Mouse (Mus musculus) liver, adult 2 months (tissue): ENCODE data around the gene Thada. TPM values are rescaled to one million over a fixed set of nuclear protein-coding genes. Genes with fewer than 3 reads are reported as not detected.
A peak's percentile ranks its signal among the peaks of the same experiment; 100 is the strongest.

Source experiments
- DNase-seq: peaks from one replicate; pipeline ENCODE4 v3.0.0-alpha.2; 2011; ENCODE audit warnings: low read depth, low spot score; ENCODE audit errors: extremely low read depth
- H3K27ac ChIP-seq: fragments of 200-500 bp; replicated peaks from 2 replicates; pipeline ENCODE4 v1.5.1; 2012; ENCODE audit warnings: low read depth, mild to moderate bottlenecking, control low read depth, inconsistent platforms, low read length; ENCODE audit not compliant: insufficient read depth
- H3K27me3 ChIP-seq: fragments of 200-500 bp; 2 replicates; pipeline ENCODE4 v1.6.1; 2012; ENCODE audit warnings: mild to moderate bottlenecking, moderate library complexity, low read length, inconsistent platforms; ENCODE audit not compliant: control insufficient read depth, insufficient read depth
- H3K36me3 ChIP-seq: fragments of 200-500 bp; 2 replicates; pipeline ENCODE4 v1.6.1; 2012; ENCODE audit warnings: low read length, inconsistent platforms; ENCODE audit not compliant: control insufficient read depth, insufficient read depth
- H3K4me1 ChIP-seq: fragments of 200-500 bp; 2 replicates; pipeline ENCODE4 v1.6.1; 2011; ENCODE audit warnings: low read length; ENCODE audit not compliant: control insufficient read depth, insufficient read depth
- H3K4me3 ChIP-seq: fragments of 200-500 bp; 2 replicates; pipeline ENCODE4 v1.5.1; 2011; ENCODE audit warnings: low read depth, mild to moderate bottlenecking, control low read depth, low read length, moderate library complexity; ENCODE audit not compliant: insufficient read depth
- H3K79me2 ChIP-seq: fragments of 200-500 bp; 2 replicates; pipeline ENCODE4 v1.6.1; 2012; ENCODE audit warnings: inconsistent platforms, mild to moderate bottlenecking, low read length, moderate library complexity; ENCODE audit not compliant: control insufficient read depth, insufficient read depth
- H3K9ac ChIP-seq: fragments of 200-500 bp; 2 replicates; pipeline ENCODE4 v1.6.1; 2012; ENCODE audit warnings: low read depth, mild to moderate bottlenecking, control low read depth, inconsistent platforms, low read length
- CTCF ChIP-seq: fragments of 200-500 bp; IDR thresholded peaks from 2 replicates; pipeline ENCODE4 v1.5.1; 2011; ENCODE audit warnings: low read depth, low read length, control low read depth
- POLR2A ChIP-seq: fragments of 200-500 bp; IDR thresholded peaks from 2 replicates; pipeline ENCODE4 v1.6.1; 2011; ENCODE audit warnings: low read length, control low read depth; ENCODE audit not compliant: insufficient read depth; ENCODE audit errors: extremely low read depth
- WGBS: fragments of 180-500 bp; shearing (Covaris S2); methylation state at CpG from one replicate; pipeline ENCODE4 v1.1.7; 2018; 5-methylcytosine and 5-hydroxymethylcytosine counted together
- polyA plus RNA-seq: library from polyadenylated mRNA; depleted of rRNA; stranded (reverse); fragments of >200 nt; gene quantifications from 2 replicates; pipeline ENCODE4 v1.2.3, GENCODE M21; 2012
- total RNA-seq: library from RNA; depleted of rRNA; stranded (reverse); fragments of >200 nt; gene quantifications from 2 replicates; pipeline ENCODE4 v1.2.3, GENCODE M21; 2014

Thada gene
- total and polyA plus RNA-seq, 2 experiments: 2.8 to 6.1 TPM

GRCm38 (mm10) chr17:84353224-84353901 is 112.6 kb downstream of the Thada start:
- Histone ChIP-seq H3K9ac (no peak overlapping the region), H3K4me1 (peaks cover 6% of the 10 kb centered on the region; the same call in 1 of the 2 replicates), H3K36me3 (no peaks in the 10 kb centered on the region), H3K27me3 (no peaks in the 10 kb centered on the region), H3K79me2 (no peaks in the 10 kb centered on the region), H3K27ac (peak overlapping the region; percentile 23; the same call in 1 of the 2 replicates), H3K4me3 (no peak overlapping the region)
- WGBS: 96% methylated on average over 3 of the region's 3 CpGs
- TF ChIP-seq CTCF: no peak
- TF ChIP-seq POLR2A: no peak
- DNase-seq: no peak

GRCm38 (mm10) chr17:84352790-84353154 is 113.2 kb downstream of the Thada start:
- Histone ChIP-seq H3K4me1 (peaks cover 6% of the 10 kb centered on the region; the same call in 1 of the 2 replicates), H3K79me2 (no peaks in the 10 kb centered on the region), H3K9ac (no peak overlapping the region), H3K36me3 (no peaks in the 10 kb centered on the region), H3K27ac (peak overlapping the region; percentile 23; the same call in 1 of the 2 replicates), H3K4me3 (no peak overlapping the region), H3K27me3 (no peaks in the 10 kb centered on the region)
- TF ChIP-seq POLR2A (no peak), CTCF (no peak)
- DNase-seq: no peak
- 87% methylated on average over 3 of the region's 3 CpGs for WGBS

GRCm38 (mm10) chr17:84351912-84352789 is 113.9 kb downstream of the Thada start:
- WGBS: 80% methylated on average over 9 of the region's 9 CpGs
- no peak for DNase-seq
- H3K27me3 ChIP-seq: no peaks in the 10 kb centered on the region
- H3K4me3 ChIP-seq: no peak overlapping the region
- H3K4me1 ChIP-seq: peaks cover 6% of the 10 kb centered on the region; the same call in 1 of the 2 replicates
- H3K79me2 ChIP-seq: no peaks in the 10 kb centered on the region
- no peak overlapping the region; the same call in 1 of the 2 replicates for H3K27ac ChIP-seq
- no peak for TF ChIP-seq POLR2A
- no peak for TF ChIP-seq CTCF
- no peaks in the 10 kb centered on the region for H3K36me3 ChIP-seq
- H3K9ac ChIP-seq: no peak overlapping the region

- no peak overlapping the region for H3K27ac ChIP-seq
- DNase-seq: no peak
- H3K27me3 ChIP-seq: no peaks in the 10 kb centered on the region
- H3K9ac ChIP-seq: no peak overlapping the region
- H3K36me3 ChIP-seq: peaks cover 2% of the 10 kb centered on the region; the same call in 1 of the 2 replicates
- peaks cover 6% of the 10 kb centered on the region; the same call in 1 of the 2 replicates for H3K4me1 ChIP-seq
- no peak for TF ChIP-seq CTCF
- no peak for TF ChIP-seq POLR2A
- no peak overlapping the region for H3K4me3 ChIP-seq
- no peaks in the 10 kb centered on the region for H3K79me2 ChIP-seq
- 59% methylated on average over 3 of the region's 3 CpGs for WGBS
Measured at GRCm38 (mm10) chr17:84351276-84351675, 114.7 kb downstream of the Thada start.

GRCm38 (mm10) chr17:84348865-84349264 is 117.1 kb downstream of the Thada start:
- H3K9ac ChIP-seq: no peak overlapping the region

GRCm38 (mm10) chr17:84342299-84342817 is 123.6 kb downstream of the Thada start:
- Histone ChIP-seq H3K36me3 (peaks cover 4% of the 10 kb centered on the region; the same call in 1 of the 2 replicates), H3K27me3 (no peaks in the 10 kb centered on the region), H3K9ac (no peak overlapping the region), H3K4me1 (no peaks in the 10 kb centered on the region), H3K4me3 (no peak overlapping the region), H3K27ac (no peak overlapping the region), H3K79me2 (no peaks in the 10 kb centered on the region)
- DNase-seq: no peak
- 97% methylated on average over 6 of the region's 6 CpGs for WGBS
- no peak for TF ChIP-seq CTCF
- no peak for TF ChIP-seq POLR2A

More at GRCm38 (mm10) chr17:84348865-84349264, 117.1 kb downstream of the Thada start:
- 95% methylated on average over 3 of the region's 3 CpGs for WGBS
- Histone ChIP-seq H3K4me1 (peaks cover 6% of the 10 kb centered on the region; the same call in 1 of the 2 replicates), H3K27me3 (no peaks in the 10 kb centered on the region), H3K4me3 (no peak overlapping the region), H3K79me2 (no peaks in the 10 kb centered on the region), H3K27ac (no peak overlapping the region), H3K36me3 (peaks cover 4% of the 10 kb centered on the region; the same call in 1 of the 2 replicates)
- no peak for DNase-seq
- TF ChIP-seq CTCF: no peak
- no peak for TF ChIP-seq POLR2A
